Mouse (Mus musculus) cerebellum, adult 8-10 months (tissue): Measurements from ENCODE around the gene Nosip.
A peak's percentile ranks its signal among the peaks of the same experiment; 100 is the strongest.
"Not testable (repeated sequence)": the region's sequence is repeated elsewhere in the genome, so short reads cannot be mapped to it uniquely, and the experiment has no call there.

Experiments
- DNase-seq: peaks from one replicate; pipeline ENCODE4 v3.0.0; 2022

Nosip gene

DNA sequence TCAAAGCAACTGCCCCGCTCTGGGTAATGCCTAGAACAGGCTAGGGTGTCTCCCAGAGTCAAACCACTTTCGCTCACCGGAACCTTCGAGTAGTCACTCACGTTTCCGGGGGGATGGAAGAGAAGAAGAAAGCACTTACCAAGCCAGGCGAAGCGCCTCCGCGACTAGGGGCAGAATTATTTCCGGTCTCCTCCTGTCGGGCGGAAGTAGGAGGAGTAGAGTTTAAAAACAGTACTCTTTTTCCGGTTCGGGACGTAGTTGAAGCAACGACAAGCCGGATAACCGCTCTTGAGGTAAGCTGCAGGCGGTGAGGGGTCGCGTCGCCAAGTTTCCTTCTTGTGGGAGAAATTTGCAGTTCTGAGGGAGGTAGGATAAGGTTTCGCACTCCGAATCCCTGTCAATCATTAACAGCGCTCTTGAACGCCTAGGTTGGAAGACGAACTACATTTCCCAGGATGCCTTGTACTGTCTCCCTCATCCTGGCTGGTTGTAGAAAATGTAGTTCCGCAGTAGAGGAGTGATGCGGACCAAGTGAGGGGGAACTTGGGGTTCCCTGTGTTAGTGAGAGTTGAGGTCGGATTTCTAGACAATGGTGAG lies at the start of gene Nosip, which contains the start of gene Prrg2:
TSS of gene Nosip (plus strand) at position 191 of the 597 bp plus-strand sequence.
TSS of gene Prrg2 (minus strand) at position 439 of the 597 bp plus-strand sequence.
- DNase-seq: peak; percentile 95

DNA sequence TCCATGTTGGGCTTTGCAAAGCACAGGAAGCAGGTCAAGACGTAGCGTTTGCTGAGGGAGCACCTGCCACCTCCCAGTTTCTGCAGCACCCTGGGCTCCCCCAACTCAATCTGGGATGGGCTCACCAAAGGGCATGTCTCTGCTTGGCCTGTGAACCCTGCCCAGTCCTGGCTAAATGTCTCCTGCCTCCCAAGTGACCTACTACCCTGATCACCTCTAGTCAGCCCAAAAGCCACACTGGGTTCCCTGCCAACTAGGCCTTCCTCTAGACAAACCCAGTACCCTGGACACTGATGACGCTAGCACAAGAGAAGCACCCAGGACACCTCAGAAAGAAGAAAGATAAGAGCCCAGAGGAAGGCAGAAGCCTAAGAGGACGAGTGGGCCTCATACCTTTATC lies 49.4 kb upstream of the Nosip start:
- no peak for DNase-seq

DNA sequence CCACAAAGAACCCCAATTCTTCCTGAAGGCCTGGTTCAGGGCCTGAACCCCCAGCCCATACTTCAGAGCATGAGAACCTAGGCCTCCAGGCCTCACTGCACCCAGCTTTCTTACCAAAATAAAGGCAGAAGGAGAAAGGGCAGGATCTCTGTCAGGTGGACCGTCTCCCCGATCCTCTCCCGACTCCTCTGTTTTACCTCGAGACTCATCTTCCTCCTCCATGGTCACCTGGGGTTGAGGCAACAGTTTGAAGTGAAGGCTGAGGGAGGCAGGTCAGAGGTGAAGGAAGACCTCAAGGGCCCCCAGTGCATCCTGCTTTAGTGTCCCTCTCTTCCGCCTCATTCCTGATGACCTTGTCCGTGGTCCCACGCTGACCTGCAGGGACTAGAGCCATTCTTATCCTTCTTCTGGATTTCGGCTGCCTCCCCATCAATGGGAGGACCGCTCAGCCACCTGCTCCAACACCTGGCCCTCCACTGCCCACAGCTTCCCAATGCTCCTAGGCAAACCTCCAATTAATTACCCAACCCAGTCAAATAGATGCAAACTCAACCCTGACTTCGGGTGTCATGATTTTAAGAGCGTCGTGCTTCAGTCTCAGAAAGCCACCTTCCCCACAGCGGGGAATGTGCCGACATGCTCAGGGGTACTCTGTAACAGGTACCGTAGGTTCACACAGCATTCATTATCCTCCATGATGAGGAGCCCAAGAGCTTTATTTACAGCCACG lies 48.7 kb upstream of the Nosip start:
- DNase-seq: no peak

DNA sequence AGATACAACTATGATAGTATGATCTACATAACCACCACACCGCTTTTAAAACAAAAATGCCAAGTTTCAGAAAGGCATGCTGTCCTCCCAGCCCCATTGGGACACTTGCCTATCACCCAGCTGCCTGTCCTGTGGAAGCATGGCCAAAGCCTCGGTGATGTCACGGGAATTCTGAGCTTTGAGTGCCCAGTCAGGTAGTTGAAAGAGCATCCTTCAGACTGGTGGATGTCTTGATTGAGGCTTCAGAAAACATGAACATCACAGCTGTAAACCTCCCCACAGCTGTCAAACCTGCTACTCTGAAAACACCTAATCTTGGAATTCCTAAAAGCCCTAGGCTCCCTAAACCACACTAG lies 48.2 kb upstream of the Nosip start:
- DNase-seq: no peak

DNA sequence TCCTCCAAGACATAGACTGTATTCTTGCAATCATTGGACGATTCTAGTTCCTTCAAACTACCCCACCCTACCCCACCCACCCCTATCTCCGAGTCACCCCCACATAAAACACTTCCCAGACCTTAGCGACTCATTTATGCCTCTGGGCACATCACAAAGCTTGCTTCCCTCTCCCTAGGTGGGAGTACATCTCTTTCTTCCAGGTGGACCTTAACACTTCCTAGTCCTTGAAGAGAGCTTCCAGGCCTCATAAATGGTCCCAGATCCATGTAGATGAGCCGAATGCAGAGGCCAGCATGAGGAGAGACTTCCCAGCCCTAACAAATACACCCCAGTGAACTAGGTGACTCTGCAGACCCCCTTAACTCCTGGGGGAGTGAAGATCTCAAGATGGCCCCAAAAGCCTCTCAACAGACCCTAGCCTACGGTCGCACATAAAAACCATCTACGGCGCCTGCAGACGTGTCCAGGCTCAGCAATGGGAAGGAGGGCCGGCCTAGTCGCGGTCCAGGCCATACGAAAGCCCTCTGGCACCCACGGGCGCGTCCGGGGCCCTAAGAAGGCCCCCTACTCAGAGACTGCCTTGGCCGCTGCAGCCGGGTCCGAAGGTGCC lies 46.8 kb upstream of the Nosip start:
- DNase-seq: no peak

DNA sequence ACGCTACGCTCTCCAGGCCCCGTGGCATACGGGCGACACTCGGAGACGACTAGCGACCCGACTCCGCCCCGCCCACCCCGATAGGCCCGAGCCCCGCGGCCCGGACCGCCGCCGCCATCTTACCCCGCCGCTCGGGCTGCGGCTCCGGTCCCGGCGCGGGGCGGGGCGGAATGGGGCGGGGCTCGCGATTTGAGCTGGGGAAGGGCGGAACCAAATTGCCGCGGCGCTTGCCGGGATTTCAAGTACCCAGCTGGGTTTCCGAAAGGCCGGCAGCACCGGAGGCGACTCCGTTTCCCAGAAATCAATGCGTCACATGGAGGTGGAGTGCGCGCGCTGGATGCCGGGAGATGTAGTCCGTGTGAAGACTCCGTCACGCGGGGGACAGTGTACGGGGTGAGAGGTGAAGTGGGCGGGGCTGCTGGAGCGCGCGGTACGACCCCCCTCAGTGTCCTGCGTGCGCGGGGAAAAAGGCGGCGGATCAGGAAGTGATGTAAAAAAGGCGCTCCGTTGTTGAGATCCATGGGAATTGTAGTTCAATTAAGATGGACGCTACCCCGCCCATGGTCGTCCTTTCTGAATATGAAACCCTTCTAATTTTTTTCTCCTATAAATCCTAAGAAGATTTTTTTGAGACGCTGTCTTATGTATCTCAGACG lies 46.1 kb upstream of the Nosip start, which contains the start of gene Scaf1:
TSS of gene Scaf1 (minus strand) at position 407 of the 656 bp plus-strand sequence.
- DNase-seq: peak; percentile 99

DNA sequence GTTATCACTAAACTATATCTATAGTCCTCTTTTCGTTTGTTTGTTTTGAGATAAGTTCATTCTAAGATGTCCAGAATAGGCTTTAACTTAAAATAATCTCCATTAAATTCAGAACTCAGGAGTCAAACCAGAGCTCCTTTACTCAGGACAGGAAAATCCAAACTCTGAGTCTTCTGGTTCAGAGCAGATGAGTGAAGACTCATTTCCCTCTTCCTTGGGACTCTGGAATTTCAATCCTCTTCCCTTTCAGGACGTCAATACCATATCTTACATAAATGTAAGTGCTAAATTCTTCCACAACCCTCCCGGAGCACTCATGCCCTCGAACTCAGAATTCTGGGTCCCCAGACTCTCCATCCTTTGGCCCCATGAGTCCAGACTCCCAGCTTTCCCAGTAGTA lies 45.5 kb upstream of the Nosip start:
- no peak for DNase-seq

DNA sequence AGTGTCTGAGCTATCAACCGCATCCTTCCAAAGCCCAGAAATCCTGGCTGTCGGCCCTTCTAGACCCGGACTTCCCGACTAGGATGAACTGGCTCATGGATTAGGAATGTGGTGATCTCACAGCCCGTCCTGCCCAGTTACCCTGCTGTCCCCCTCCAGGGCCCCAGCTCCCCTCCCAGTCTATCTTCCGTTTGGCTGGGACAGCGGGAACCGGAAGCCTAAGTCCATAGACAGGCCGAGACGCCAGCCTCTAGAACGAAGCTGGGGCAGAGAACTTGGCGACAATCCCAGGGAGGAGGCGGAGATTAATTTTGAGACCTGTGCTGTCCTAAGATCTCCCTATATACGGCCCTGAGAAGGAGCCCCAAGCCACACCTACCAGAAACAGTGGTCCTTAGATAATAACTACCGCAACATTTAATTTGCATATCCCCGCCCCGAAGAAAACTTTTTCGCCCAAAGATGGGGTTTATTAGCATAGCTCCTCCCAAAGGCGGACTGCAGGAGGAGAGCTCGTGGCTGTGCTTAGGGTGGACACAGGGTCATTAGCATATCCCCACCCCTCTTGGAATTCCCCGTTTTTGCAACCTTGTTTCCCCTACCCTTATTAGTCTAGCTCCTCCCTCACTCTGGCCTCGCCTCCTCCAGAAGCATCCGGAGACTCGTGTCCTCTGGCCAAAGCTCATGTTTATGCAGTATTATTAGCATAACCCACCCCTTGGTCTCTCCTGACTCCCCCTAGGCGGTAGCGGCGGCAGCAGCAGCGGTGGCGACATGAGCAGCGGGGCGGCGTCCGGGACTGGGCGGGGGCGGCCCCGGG lies 44.8 kb upstream of the Nosip start, which contains the start of gene Rras:
TSS of gene Rras (plus strand) at position 720 of the 820 bp plus-strand sequence.
- DNase-seq: peak; percentile 78

DNA sequence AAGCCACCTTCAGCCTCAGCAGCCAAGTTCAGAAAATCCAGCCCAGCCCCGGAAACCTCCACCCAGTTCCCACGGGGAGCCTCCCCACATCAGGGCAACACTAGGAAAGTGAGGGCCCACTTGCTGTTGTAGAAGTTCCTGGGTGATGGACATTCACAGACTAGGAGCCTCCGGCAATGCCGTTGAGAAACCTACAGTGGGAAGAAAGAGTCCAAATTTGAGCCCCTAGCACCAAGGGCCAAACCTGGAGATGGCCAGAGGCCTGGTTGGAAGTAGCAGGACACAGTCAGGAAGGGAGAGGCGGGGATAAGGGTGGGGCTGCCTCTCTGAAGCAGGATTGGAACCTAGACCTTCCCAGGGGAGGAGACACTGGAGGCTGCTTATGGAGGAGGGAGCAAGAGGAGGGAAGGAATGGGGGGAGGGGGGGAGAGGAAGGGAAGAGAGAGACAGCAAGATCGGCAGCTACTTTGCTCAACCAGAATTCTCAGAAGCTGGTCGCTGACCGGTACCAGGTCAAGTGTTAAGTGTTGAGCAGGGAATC lies 43.1 kb upstream of the Nosip start:
- DNase-seq: no peak

DNA sequence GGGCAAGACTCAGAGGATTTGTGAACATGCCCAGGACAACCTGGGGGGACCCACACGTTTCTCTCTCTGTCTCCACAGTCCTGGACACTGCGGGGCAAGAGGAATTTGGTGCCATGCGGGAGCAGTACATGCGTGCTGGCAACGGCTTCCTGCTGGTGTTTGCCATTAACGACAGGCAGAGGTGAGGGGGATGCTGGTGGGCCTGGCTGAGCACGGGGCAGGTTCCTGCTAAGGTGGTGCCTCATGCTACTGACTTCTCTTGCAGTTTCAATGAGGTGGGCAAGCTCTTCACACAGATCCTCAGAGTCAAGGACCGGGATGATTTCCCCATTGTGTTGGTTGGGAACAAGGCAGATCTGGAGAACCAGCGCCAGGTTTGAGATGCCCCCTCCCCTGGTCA lies 42.0 kb upstream of the Nosip start:
- DNase-seq: no peak

DNA sequence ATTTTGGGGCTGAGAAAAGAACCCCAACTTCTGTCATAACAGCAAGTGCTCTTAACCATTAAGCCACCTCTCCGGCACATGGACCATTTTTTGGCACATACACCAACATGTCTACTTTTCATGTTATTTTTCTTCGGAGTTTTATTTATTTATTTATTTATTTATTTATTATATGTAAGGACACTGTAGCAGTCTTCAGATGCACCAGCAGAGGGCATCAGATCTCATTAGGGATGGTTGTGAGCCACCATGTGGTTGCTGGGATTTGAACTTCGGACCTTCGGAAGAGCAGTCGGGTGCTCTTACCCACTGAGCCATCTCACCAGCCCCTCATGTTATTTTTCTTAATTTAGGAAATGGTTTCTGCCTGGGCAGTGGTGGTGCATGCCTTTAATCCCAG lies 38.5 kb upstream of the Nosip start:
- DNase-seq: not testable (repeated sequence)

DNA sequence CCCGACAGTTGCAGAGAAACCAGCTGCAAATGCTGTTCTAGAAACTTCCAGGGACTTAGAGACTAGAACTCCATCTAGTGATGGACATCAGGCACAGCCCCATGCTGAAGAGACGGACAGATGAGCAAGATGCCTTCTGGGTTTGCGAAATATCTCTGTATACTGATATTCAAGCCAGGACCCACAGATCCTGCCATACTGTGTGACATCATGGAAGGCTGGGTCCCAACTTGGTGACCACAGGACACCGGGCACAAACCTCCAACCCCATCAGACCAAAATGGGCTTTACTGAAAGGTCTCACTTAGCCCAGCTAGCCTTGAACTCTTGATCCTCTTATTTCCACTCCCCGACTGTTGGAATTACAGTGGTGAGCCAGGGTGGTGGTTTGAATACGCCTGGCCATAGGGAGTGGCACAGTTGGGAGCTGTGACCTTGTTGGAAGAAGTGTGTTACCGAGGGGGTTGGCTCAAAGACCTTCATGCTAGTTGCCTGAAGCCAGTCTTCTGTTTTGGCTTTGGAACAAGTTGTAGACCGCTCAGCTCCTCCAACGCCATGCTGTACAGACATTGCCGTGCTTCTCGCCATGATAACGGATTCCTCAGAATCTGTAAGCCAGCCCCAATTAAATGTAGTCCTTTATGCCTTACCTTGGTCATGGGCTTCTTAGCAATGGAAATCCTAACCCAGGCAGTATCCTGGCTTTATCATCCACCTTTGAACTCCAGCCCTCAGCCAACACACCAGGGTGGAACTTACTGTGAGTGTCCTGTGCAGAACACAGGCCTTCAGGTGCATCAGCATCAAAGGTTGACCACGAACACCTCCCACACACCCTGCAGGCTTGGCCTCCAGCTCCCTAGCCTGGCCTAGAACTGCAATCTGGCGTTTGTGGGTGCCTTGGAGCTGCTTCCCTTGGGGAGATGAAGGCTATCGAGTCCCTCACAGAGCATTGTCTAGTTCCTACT lies 37.7 kb upstream of the Nosip start:
- DNase-seq: no peak

DNA sequence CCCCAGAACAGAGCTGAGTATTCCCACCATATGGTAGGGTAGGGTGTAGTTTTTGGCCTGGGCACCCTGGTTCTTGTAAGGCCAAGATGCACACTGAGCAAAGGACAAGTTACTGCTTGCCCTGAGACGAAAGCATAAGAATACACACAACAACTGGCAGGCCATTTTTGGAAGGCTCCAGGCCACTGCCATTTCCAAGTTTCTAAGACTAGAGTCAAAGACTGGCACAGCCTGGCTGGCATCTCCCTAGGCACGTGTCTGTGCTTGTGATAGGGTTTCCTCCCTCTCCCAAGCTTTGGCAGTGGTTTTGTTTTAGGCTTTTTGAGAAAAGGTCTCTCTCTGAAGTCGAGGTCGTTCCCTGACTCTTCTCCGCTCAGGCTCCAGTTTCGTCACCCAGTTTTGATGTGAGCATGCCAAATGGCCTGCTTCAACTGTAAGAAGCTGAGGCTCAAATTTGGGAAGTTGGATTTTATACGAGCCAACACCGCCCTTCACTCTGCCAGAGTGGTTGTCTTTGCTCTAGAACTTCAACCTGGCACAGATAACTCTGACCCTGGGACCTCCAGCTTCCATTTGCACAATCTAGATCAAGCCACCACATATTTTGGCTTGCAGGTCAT lies 36.5 kb upstream of the Nosip start:
- no peak for DNase-seq

DNA sequence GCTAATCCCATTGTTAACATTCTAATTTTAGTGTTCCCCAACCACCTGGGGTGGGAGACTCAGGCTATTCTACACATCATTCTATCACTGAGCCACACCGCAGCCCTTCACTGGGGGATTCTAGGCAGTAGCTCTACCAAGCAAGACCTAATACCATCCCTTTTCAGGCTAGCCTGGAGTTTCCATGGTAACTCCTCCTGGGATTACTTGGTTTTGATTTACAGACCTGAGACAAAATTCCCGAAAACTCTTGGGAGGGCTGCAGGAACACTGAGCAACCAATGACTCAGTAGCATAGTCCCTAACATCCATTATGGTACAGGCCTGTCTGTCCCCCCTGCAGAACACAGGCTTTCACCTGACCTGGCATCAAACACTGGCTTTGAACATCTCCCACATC lies 36.0 kb upstream of the Nosip start:
- DNase-seq: no peak

DNA sequence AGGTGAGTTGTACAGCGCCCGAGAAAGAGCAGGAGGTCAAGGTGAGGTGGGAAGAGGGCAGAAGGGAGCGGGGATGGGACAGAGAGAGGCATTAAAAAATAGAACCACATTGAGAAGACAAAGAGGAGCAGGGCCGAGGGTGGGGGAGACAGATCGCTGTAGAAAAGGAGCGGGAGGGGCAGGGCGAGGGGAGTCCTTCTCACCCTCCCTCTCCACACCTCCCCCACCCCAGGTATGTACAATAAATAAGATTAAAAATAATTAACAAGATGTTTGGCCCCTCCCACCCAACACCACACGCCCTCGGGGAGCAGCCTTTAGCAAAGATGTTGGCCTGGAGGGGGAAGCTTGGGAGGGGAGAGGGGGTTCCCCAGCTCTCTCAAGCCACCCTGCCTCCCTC lies 34.5 kb upstream of the Nosip start:
- no peak for DNase-seq

DNA sequence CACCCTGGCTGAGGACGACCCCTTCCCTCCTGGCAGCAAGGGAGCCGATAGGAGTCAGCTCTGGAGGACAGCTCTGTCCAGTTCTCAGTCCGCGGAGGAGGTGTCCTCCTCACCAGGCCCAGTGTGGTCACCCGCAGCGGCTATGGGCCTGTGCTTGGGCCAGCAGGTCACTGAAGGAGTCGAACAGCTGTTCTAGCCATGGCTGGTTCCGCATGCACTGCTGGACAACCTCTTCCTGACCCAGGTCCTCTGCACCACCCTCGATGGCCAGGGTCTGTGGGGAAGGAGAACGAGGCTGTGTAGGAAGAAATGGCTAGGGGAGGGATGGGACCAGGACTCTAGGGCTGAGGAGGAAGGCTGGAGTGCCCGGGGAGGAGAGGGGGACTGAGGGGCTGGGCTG lies 33.9 kb upstream of the Nosip start:
- no peak for DNase-seq

DNA sequence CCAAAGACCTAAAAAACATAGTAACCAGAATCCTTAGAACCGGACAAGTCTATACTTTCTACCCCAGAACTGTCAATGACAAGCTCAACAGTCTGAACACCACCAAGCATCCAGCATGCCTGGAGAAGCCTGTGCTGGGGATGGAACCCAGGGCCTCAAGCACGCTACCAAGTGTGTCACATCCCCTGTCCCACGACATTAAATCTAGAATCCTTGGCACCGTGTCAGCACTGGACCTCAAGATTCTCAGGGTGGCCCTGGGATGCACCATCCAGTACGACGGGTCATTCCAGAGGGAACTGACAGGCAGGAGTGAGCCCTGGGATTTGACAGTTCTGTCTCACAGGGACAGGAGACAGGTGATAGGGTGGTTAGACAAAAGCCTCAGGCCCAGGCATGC lies 32.2 kb upstream of the Nosip start:
- no peak for DNase-seq

DNA sequence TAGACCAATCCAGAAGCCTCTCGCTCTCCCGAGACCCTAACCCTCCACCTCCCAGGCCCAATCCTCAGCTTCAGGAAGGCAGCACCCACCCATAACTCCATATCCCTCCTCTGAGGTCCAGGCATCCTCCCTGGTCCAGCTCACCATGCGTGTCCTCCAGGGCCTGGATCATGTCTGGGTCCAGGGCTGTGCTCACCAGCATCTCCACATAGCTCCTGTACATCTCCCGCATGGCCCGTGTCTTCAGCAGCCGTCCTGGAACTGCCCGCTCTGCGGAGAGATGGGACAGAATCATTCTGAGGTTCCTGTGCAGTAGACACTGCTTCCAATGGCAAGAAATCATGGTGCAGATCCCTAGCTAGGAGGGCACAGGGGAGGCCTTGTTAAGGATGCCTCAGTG lies 31.4 kb upstream of the Nosip start:
- DNase-seq: no peak

DNA sequence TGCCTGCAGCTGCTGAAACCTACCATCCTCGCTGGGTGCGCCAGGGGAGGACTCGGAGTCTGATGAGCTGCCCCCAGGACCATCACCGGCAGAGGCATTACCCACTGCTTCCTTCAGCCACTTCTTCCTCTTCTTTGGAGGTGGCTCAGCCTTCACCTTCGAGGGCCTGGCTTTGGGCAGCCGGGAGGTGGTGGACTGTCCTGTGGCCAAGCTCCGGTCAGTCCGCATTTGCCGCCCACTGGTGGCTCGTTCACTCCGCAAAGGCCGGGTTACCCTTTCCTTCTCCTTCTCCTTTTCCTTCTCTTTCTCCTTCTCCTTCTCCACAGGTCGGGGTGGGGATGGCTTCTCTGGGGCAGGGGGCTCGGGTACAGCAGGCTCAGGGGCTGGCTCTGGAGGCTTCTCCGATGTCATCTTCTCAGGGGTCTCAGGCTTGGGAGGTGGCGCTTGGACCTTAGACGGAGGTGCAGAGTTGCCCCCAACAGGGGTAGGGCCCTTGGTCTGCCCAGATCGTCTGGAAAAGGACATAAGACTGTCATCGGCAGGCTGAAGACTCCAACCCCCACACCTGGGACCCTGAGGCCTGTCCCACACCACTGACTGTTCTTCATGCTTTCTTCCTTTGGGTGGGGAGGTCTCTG lies 28.4 kb upstream of the Nosip start:
- DNase-seq: no peak

DNA sequence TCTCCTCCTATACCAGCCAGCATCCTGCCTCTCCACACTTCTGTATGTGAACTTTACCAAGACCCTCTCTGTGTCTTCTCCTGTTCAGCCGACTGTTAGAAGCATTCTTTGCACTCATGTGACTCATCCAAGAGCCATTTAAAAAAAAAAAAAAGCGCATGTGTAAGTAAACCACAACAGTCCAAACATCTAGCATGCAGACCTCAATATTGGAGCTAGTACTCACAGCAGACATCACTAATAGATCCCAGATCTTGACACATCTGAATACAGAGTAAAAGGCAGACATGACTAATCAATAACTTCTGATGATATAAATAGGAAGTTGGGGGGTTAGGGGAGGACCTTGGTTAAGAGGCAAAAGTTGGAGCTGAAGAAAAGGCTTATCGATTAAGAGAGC lies 26.6 kb upstream of the Nosip start:
- DNase-seq: no peak
